Mouse (Mus musculus) ES-E14 (cell line): ENCODE measurements around the gene Sgms1. TPM values are rescaled to one million over a fixed set of nuclear protein-coding genes. Genes with fewer than 3 reads are reported as not detected.

Experiments
- DNase-seq: peaks from one replicate; pipeline ENCODE4 v3.0.0-alpha.2; 2013; ENCODE audit warnings: low read depth, low spot score
- H3K27ac ChIP-seq: 2 replicates; pipeline ENCODE4 v1.5.1; 2012; ENCODE audit warnings: low read depth, mild to moderate bottlenecking, low read length, moderate library complexity, mixed read lengths; ENCODE audit not compliant: poor library complexity, insufficient read depth, severe bottlenecking
- H3K36me3 ChIP-seq: 2 replicates; pipeline ENCODE4 v1.6.1; 2012; ENCODE audit warnings: mild to moderate bottlenecking, low read length, moderate library complexity, mixed read lengths; ENCODE audit not compliant: control insufficient read depth, poor library complexity, insufficient read depth, severe bottlenecking
- H3K4me1 ChIP-seq, 2 experiments: fragments of 150-350 bp in 1 of 2; sonication (generic) in 1 of 2; 2 replicates each; pipeline ENCODE4 v1.6.1; 2012; ENCODE audit warnings: low read length in 2 of 2, mild to moderate bottlenecking in 1 of 2, mixed read lengths in 1 of 2; ENCODE audit not compliant: control insufficient read depth in 2 of 2, insufficient read depth in 2 of 2, poor library complexity in 1 of 2
- H3K4me3 ChIP-seq, 2 experiments: fragments of 150-350 bp in 1 of 2; sonication (generic) in 1 of 2; 2 replicates each; pipeline ENCODE4 v1.5.1; 2012; ENCODE audit warnings: low read length in 2 of 2, low read depth in 1 of 2, mild to moderate bottlenecking in 1 of 2, mixed read lengths in 1 of 2; ENCODE audit not compliant: insufficient read depth in 1 of 2, poor library complexity in 1 of 2, severe bottlenecking in 1 of 2
- H3K9ac ChIP-seq: 2 replicates; pipeline ENCODE4 v1.6.1; 2012; ENCODE audit warnings: low read depth, mild to moderate bottlenecking, low read length, mixed read lengths; ENCODE audit not compliant: poor library complexity, insufficient read depth, severe bottlenecking
- H3K9me3 ChIP-seq: fragments of 150-350 bp; sonication (generic); 2 replicates; pipeline ENCODE4 v1.6.1; 2012; ENCODE audit warnings: low read depth, mild to moderate bottlenecking, low read length; ENCODE audit not compliant: control insufficient read depth, insufficient read depth
- CHD2 ChIP-seq: IDR thresholded peaks from 2 replicates; pipeline ENCODE4 v1.6.1; 2014; ENCODE audit warnings: mild to moderate bottlenecking, low read depth, low read length, inconsistent platforms
- HCFC1 ChIP-seq: IDR thresholded peaks from 2 replicates; pipeline ENCODE4 v1.6.1; 2012; ENCODE audit warnings: low read length, inconsistent platforms, borderline replicate concordance; ENCODE audit not compliant: insufficient read depth
- MAFK ChIP-seq: IDR thresholded peaks from 2 replicates; pipeline ENCODE4 v1.6.1; 2014; ENCODE audit warnings: mild to moderate bottlenecking, low read depth, low read length, inconsistent platforms; ENCODE audit not compliant: insufficient read depth
- ZC3H11A ChIP-seq: IDR thresholded peaks from 2 replicates; pipeline ENCODE4 v1.6.1; 2012; ENCODE audit warnings: low read depth, mild to moderate bottlenecking, inconsistent platforms, low read length, borderline replicate concordance
- ZNF384 ChIP-seq: IDR thresholded peaks from 2 replicates; pipeline ENCODE4 v1.6.1; 2012; ENCODE audit warnings: low read depth, low read length, inconsistent platforms
- in situ Hi-C, 2 experiments: fragments of 600-800 bp; cut with MboI; formaldehyde crosslinking; loops; one replicate each; pipeline ENCODE4 v1.15.1; 2025; ENCODE audit warnings: low sequenced_read_pairs in 2 of 2, inconsistent platforms in 1 of 2; ENCODE audit not compliant: unreplicated experiment in 2 of 2
- total RNA-seq: library from RNA; depleted of rRNA; stranded (reverse); fragments of 300-350 nt; gene quantifications from 2 replicates; pipeline ENCODE4 v1.2.3, GENCODE M21; 2012

Sgms1 gene
- total RNA-seq, 1 experiment = 42.5 TPM

GRCm38 (mm10) chr19:32165711-32166110 lies 223.8 kb downstream of the Sgms1 start:
- Histone ChIP-seq H3K27ac (no peak overlapping the region), H3K4me3 (no peak overlapping the region), H3K36me3 (peaks cover 2% of the 10 kb centered on the region; the same call in 1 of the 2 replicates), H3K9ac (no peak overlapping the region), H3K9me3 (no peaks in the 10 kb centered on the region), H3K4me1 (no peaks in the 10 kb centered on the region)
- TF ChIP-seq MAFK (no peak), CHD2 (no peak), HCFC1 (no peak), ZC3H11A (no peak), ZNF384 (no peak)
- no peak for DNase-seq
- in situ Hi-C loops = no loop called here

- no peak for TF ChIP-seq ZC3H11A
- TF ChIP-seq ZNF384 = no peak
- TF ChIP-seq HCFC1 = no peak
- TF ChIP-seq CHD2 = no peak
- H3K9ac ChIP-seq = no peak overlapping the region
- H3K4me1 ChIP-seq = no peaks in the 10 kb centered on the region
- H3K9me3 ChIP-seq = no peaks in the 10 kb centered on the region
- H3K27ac ChIP-seq = no peak overlapping the region
- H3K36me3 ChIP-seq = peaks cover 10% of the 10 kb centered on the region
- in situ Hi-C loops = no loop called here
- DNase-seq = no peak
- H3K4me3 ChIP-seq = no peak overlapping the region
Observed at GRCm38 (mm10) chr19:32164128-32164527, 225.4 kb downstream of the Sgms1 start.

GRCm38 (mm10) chr19:32159944-32160343 lies 229.6 kb downstream of the Sgms1 start:
- Histone ChIP-seq H3K4me1 (peaks cover 4 to 5% of the 10 kb centered on the region in 2 experiments), H3K36me3 (peaks cover 22% of the 10 kb centered on the region), H3K4me3 (no peak overlapping the region), H3K9me3 (no peaks in the 10 kb centered on the region; the same call in 1 of the 2 replicates), H3K9ac (no peak overlapping the region), H3K27ac (no peak overlapping the region)
- in situ Hi-C loops = no loop called here
- DNase-seq = no peak
- TF ChIP-seq CHD2 (no peak), ZC3H11A (no peak), ZNF384 (no peak), MAFK (no peak), HCFC1 (no peak)

- H3K4me3 ChIP-seq = no peak overlapping the region
- H3K4me1 ChIP-seq = peaks cover 4 to 5% of the 10 kb centered on the region in 2 experiments
- TF ChIP-seq ZNF384 = no peak
- TF ChIP-seq CHD2 = no peak
- no peak for TF ChIP-seq ZC3H11A
- TF ChIP-seq HCFC1 = no peak
- TF ChIP-seq MAFK = no peak
- peaks cover 22% of the 10 kb centered on the region for H3K36me3 ChIP-seq
- H3K9me3 ChIP-seq = no peaks in the 10 kb centered on the region; the same call in 1 of the 2 replicates
- DNase-seq = no peak
- in situ Hi-C loops = no loop called here
- no peak overlapping the region for H3K27ac ChIP-seq
- no peak overlapping the region for H3K9ac ChIP-seq
Observed at GRCm38 (mm10) chr19:32159168-32159567, 230.3 kb downstream of the Sgms1 start.

GRCm38 (mm10) chr19:32157045-32157444 lies 232.5 kb downstream of the Sgms1 start:
- DNase-seq = no peak
- TF ChIP-seq HCFC1 = no peak
- TF ChIP-seq ZC3H11A = no peak
- no peak for TF ChIP-seq MAFK
- TF ChIP-seq CHD2 = no peak
- no peak for TF ChIP-seq ZNF384
- no peak overlapping the region for H3K27ac ChIP-seq
- H3K9me3 ChIP-seq = no peaks in the 10 kb centered on the region; the same call in 1 of the 2 replicates
- H3K4me1 ChIP-seq = peaks cover 4 to 5% of the 10 kb centered on the region in 2 experiments
- in situ Hi-C loops = no loop called here
- no peak overlapping the region for H3K4me3 ChIP-seq
- H3K9ac ChIP-seq = no peak overlapping the region
- peaks cover 22% of the 10 kb centered on the region for H3K36me3 ChIP-seq
